Mouse (Mus musculus) urinary bladder, postnatal 10 days (tissue): Measurements from ENCODE around the gene Otud5.
"Not testable (repeated sequence)": the region's sequence is repeated elsewhere in the genome, so short reads cannot be mapped to it uniquely, and the experiment has no call there.

Source experiments
- DNase-seq: peaks from one replicate; pipeline ENCODE4 v3.0.0; 2022; ENCODE audit warnings: low spot score

Otud5 gene

DNA sequence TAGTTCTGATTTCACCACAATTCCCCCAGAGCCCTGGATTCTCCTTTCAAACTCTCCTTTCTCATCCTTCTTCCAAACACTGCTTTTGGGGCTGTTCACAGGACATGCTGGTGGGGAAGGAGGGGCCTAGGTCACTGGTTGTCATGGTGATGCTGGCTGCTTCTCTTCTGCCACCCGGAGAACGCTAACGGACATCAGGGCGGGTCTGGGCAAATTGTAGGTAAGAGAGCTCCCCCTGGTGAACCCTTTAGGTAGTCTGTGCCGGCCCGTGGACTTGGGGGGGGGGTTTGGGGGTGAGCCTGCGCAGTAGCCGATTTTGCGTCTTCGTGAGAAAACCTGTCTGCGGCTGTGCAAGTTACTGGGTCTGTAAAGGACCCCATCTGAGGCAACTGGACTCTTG, 38.7 kb downstream of the Otud5 start:
- no peak for DNase-seq

- peak; percentile 33 for DNase-seq
Measured at GRCm38 (mm10) chrX:7883841-7884567, 42.8 kb downstream of the Otud5 start, which contains the start of gene Slc35a2. Gene Slc35a2, plus strand, starts transcription at chrX:7884028.

DNA sequence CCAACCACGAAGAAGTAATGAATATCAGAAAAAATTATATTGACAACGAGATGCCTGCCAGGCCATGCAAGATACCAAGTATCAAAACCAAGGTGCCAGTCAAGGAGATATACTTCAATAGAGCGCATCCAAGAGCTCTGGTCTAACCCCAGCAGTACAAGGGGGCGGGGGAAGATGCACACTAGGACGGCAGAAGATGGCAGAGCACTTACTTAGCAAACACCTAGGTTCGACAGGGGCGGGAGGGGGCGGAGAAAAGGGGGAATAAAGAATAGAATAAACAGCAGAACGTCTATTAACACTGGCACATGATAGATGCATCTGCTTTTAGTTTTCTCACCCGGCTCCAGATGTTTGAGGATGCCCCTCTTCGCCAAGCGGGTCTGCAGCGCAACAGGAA, 57.0 kb downstream of the Otud5 start:
- no peak for DNase-seq

- peak; percentile 37 for DNase-seq
Measured at GRCm38 (mm10) chrX:7898880-7899874, 58.0 kb downstream of the Otud5 start, which contains the start of the genes Pqbp1 and Timm17b. Gene Pqbp1, minus strand, starts transcription at chrX:7899269. Gene Timm17b, plus strand, starts transcription at chrX:7899357.

- no peak for DNase-seq
Measured at GRCm38 (mm10) chrX:7904441-7904840, 63.3 kb downstream of the Otud5 start.

DNA sequence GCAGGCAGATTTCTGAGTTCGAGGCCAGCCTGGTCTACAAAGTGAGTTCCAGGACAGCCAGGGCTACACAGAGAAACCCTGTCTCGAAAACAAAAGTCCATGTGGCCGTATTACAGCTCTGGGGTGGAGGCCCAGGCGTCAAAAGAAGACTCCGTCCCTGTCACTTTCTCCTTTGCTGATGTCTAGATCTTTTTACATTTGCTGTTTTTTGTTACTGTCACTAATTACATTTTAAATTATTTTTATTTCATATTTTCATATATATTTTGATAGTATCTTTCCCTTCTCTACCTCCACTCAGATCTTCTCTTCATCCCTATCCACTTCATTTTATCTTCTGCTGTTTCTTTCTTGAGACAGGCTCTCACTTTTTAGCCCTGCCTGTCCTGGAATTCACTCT, 66.6 kb downstream of the Otud5 start, which contains the start of gene Gm10491:
TSS of gene Gm10491 (minus strand) at position 101 of the 400 bp plus-strand sequence.
- no peak for DNase-seq

- DNase-seq = not testable (repeated sequence)
Measured at GRCm38 (mm10) chrX:7909242-7909641, 68.1 kb downstream of the Otud5 start, which contains the start of gene Gm10490. Gene Gm10490, plus strand, starts transcription at chrX:7909542.

DNA sequence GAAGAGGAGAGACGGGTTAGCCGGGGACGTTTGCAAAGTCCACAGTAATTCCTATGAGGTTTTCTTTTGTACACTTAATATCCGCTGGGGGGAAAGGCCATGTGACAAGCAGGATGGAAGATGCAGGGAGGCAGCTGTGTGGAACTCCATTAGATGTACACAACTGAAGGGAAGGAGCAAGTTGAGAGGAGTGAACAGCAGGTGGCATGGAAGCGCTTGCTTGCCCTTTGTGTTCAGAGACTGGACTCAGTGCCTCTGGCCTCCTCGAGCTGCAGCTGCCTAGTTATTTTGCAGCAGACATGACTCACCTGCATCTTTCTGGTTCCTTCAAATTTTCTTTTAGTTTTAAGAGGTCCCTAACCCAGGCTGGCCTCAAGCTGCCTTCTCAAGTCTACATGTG, 69.3 kb downstream of the Otud5 start:
- DNase-seq = no peak

DNA sequence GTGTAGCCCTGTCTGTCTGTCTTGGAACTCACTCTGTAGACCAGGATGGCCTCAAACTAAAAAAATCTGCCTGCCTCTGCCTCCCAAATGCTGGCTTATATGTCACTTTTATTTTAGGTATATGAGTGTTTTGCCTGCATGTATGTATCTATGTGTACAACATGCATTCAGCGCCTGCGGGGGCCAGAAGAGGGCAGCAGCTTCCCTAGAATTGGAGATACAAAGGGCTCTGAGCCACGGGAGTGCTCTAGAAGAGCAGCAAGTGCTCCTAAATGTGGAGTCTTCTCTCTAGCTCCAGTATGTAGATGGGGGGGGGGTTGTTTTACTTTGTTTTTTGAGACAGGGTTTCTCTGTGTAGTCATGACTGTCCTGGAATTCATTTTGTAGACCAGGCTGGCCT, 74.5 kb downstream of the Otud5 start:
- DNase-seq = not testable (repeated sequence)

DNA sequence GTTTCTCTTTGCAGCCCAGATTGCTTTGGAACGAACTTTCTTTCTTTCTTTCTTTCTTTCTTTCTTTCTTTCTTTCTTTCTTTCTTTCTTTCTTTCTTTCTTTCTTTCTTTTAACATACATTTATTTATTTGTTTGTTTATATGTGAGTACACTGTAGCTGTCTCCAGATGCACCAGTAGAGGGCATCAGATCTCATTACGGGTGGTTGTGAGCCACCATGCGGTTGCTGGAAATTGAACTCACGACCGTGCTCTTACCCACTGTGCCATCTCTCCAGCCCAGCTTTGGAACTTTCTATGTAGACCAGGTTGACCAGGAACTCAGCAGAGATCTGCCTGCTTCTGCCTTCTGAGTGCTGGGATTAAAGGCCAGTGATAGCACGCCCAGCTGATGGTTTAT, 76.8 kb downstream of the Otud5 start:
- DNase-seq = not testable (repeated sequence)

DNA sequence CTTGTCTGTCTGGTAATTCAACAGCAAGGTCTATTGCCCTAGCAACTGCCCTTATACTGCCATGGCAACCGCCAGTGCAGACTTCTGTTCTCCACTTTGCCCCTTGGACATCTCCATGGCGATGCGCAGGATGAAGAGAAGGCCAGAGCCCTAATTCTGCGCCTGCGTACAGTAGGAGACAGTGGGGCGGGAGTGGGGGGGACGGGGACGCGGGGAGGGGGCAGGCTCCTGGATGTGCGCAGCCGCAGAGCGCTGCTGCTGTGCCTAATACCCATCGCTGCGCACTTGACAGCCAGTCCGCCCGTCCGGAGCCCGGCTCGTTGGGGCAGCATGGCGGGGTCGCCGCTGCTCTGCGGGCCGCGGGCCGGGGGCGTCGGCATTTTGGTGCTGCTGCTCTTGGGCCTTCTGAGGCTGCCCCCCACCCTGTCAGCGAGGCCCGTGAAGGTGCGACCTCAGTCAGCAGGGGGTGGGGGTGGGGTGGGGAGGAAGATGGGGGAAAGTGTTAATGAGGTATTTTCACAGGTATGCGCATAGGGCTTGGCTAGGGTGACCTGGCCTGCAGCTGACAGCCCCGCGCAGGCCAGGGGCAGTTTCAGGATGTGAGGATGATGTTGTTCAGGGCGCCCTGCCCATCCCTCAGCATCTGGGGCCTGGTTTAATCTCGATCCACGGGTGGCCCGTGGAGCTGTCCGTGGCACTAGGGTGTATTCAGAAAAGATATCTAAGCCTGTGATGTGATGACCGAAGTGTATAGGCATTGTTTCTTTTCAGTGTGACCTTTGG, 78.6 kb downstream of the Otud5 start, which contains the start of gene Pcsk1n:
TSS of gene Pcsk1n (plus strand) at position 222 of the 783 bp plus-strand sequence.
- DNase-seq = no peak

- no peak for DNase-seq
Measured at GRCm38 (mm10) chrX:7922032-7922431, 80.9 kb downstream of the Otud5 start.
